Comparison of ENCODE assay signal across 15 mouse cellular contexts in genomic region chr3:9599738-9600410, GRCm38 (mm10). TPM values are rescaled to one million over a fixed set of nuclear protein-coding genes. Genes with fewer than 3 reads are reported as not detected.
DNase-seq lines count a peak whose midpoint lies in the region; ATAC-seq and TF ChIP-seq lines count a peak whose summit lies in the region.
"Had no signal": no experiment of that assay in that cellular context is flagged by ENCODE, and none has a peak within 500 bp of the region (broad histone marks: within the 10 kb centered on the region; RNA-seq: fewer than 3 reads in every experiment).

No protein-coding gene starts in this region.

- no peaks in the 10 kb centered on the region for H3K9me3 ChIP-seq in intestine, embryonic 16.5 days (ENCODE audit: control insufficient read depth, low read length)
- H3K9me3 ChIP-seq in intestine, postnatal 0 days (ENCODE audit: control insufficient read depth), result no peaks in the 10 kb centered on the region
- H3K9me3 ChIP-seq: hindbrain, embryonic 12.5 days; midbrain, embryonic 13.5 days; neural tube, embryonic 12.5 days had no signal

- peak; percentile 38; the same call in 1 of the 2 replicates for ATAC-seq in intestine, embryonic 16.5 days
- no peak for ATAC-seq in intestine, postnatal 0 days
- ATAC-seq: activated CD4-positive, CD25-positive, alpha-beta regulatory T cell, adult 4 months; midbrain, embryonic 13.5 days had no signal

- no peak overlapping the region for H3K9ac ChIP-seq in intestine, embryonic 16.5 days (ENCODE audit: low read depth, low read length)
- no peak overlapping the region for H3K9ac ChIP-seq in intestine, postnatal 0 days (ENCODE audit: low read depth, low read length)
- H3K9ac ChIP-seq: hindbrain, embryonic 12.5 days; midbrain, embryonic 13.5 days; neural tube, embryonic 12.5 days had no signal

- H3K27me3 ChIP-seq in intestine, embryonic 16.5 days (replicated peaks; ENCODE audit: control insufficient read depth, insufficient read depth, low read length), result no peaks in the 10 kb centered on the region
- H3K27me3 ChIP-seq in intestine, postnatal 0 days (replicated peaks; ENCODE audit: control insufficient read depth, insufficient read depth, low read length), result no peaks in the 10 kb centered on the region
- H3K27me3 ChIP-seq: hindbrain, embryonic 12.5 days; midbrain, embryonic 13.5 days; neural tube, embryonic 12.5 days had no signal

- H3K36me3 ChIP-seq in intestine, embryonic 16.5 days (ENCODE audit: control insufficient read depth, insufficient read depth, low read length), result no peaks in the 10 kb centered on the region
- H3K36me3 ChIP-seq in intestine, postnatal 0 days (ENCODE audit: control insufficient read depth, insufficient read depth), result no peaks in the 10 kb centered on the region
- H3K36me3 ChIP-seq: hindbrain, embryonic 12.5 days; midbrain, embryonic 13.5 days; neural tube, embryonic 12.5 days had no signal

- peak; percentile 30 for DNase-seq in adrenal gland, postnatal 10 days
- DNase-seq in adrenal gland, postnatal 4 days (ENCODE audit: low spot score in 2 of 2), result no peak
- peak; percentile 79 for DNase-seq in ZHBTc4 (ENCODE audit: low read depth, low spot score)
- peak; percentile 78 to 91 for DNase-seq in kidney, postnatal 25 days
- no peak for DNase-seq in frontal cortex, postnatal 36 days (ENCODE audit: low spot score in 2 of 2)
- no peak for DNase-seq in spleen, postnatal 10 days (ENCODE audit: low spot score in 2 of 2)
- DNase-seq: cerebellum, adult 9-10 months; lung, postnatal 36 days had no signal

- TF ChIP-seq CTCF in intestine, postnatal 0 days (IDR thresholded peaks at IDR 0.05; ENCODE audit: low read depth), result no peak

- 77% methylated on average over 11 of the region's 11 CpGs for WGBS in intestine, embryonic 16.5 days
- WGBS in intestine, postnatal 0 days, result 81% methylated on average over 11 of the region's 11 CpGs

- H3K4me3 ChIP-seq in intestine, embryonic 16.5 days (ENCODE audit: low read length), result no peak overlapping the region
- no peak overlapping the region for H3K4me3 ChIP-seq in intestine, postnatal 0 days (ENCODE audit: low read depth, low read length)
- H3K4me3 ChIP-seq: hindbrain, embryonic 12.5 days; left cerebral cortex, adult 2 months; midbrain, embryonic 13.5 days; neural tube, embryonic 12.5 days had no signal

- no peak overlapping the region for H3K4me2 ChIP-seq in intestine, embryonic 16.5 days (ENCODE audit: low read depth, low read length)
- no peak overlapping the region for H3K4me2 ChIP-seq in intestine, postnatal 0 days (replicated peaks; ENCODE audit: low read depth)
- H3K4me2 ChIP-seq: hindbrain, embryonic 12.5 days; midbrain, embryonic 13.5 days; neural tube, embryonic 12.5 days had no signal

- H3K27ac ChIP-seq in intestine, embryonic 16.5 days (ENCODE audit: low read length), result no peak overlapping the region
- H3K27ac ChIP-seq in intestine, postnatal 0 days (ENCODE audit: low read depth, low read length), result no peak overlapping the region
- H3K27ac ChIP-seq: hindbrain, embryonic 12.5 days; left cerebral cortex, adult 2 months; midbrain, embryonic 13.5 days; neural tube, embryonic 12.5 days had no signal

- peaks cover 10% of the 10 kb centered on the region; the same call in 1 of the 2 replicates for H3K4me1 ChIP-seq in intestine, embryonic 16.5 days (ENCODE audit: control insufficient read depth, insufficient read depth, low read length)
- H3K4me1 ChIP-seq in intestine, postnatal 0 days (replicated peaks; ENCODE audit: control insufficient read depth, insufficient read depth, low read length), result no peaks in the 10 kb centered on the region
- H3K4me1 ChIP-seq: neural tube, embryonic 12.5 days had no signal

RNA-seq across cellular contexts. Expression of gene Zfp704, which starts 10.0 kb away (rescaled TPM):
- total RNA-seq in adrenal gland, postnatal 10 days (2021), result 10 to 100 TPM; 17.8 to 20.3 TPM
- total RNA-seq in adrenal gland, postnatal 4 days (2021), result 10 to 100 TPM; 29.1 to 34.6 TPM
- 4.4 and 4.7 TPM in 2 replicates for polyA plus RNA-seq in intestine, embryonic 16.5 days (2015; fragmentation: Nextera tagmentation; extraction: Ambion mirVana)
- 2.8 and 3.3 TPM in 2 replicates for polyA plus RNA-seq in intestine, postnatal 0 days (2015; fragmentation: Nextera tagmentation; extraction: Ambion mirVana)

Comparison
In these comparisons a context has a peak if more than half of its experiments do, and no peak if none do; other contexts are left out.
1. DNase-seq: peak in adrenal gland, postnatal 10 days (single experiment), ZHBTc4 (single experiment) and kidney, postnatal 25 days (2 of 2); none in adrenal gland, postnatal 4 days (0 of 2), frontal cortex, postnatal 36 days (0 of 2) and spleen, postnatal 10 days (0 of 2).